Mouse (Mus musculus) CH12.LX (cell line): ENCODE data around the gene Gdf3. TPM values are rescaled to one million over a fixed set of nuclear protein-coding genes. Genes with fewer than 3 reads are reported as not detected.
A peak's percentile ranks its signal among the peaks of the same experiment; 100 is the strongest.

Experiments used
- DNase-seq: peaks from one replicate; pipeline ENCODE4 v3.0.0-alpha.2; 2013; ENCODE audit errors: extremely low read depth
- H3K27ac ChIP-seq: 2 replicates; pipeline ENCODE4 v1.5.1; 2012; ENCODE audit warnings: low read depth, mild to moderate bottlenecking, control low read depth, moderate library complexity; ENCODE audit not compliant: insufficient read depth
- H3K27me3 ChIP-seq: replicated peaks from 2 replicates; pipeline ENCODE3; 2012; ENCODE audit warnings: inconsistent platforms
- H3K36me3 ChIP-seq, 2 experiments: replicated peaks in 1 of 2; 2 replicates each; pipeline versions ENCODE3 to v1.6.1; 2012; ENCODE audit warnings: inconsistent platforms in 1 of 2, low read length in 1 of 2, mild to moderate bottlenecking in 1 of 2, mixed read lengths in 1 of 2, moderate library complexity in 1 of 2; ENCODE audit not compliant: control insufficient read depth in 1 of 2, insufficient read depth in 1 of 2
- H3K4me1 ChIP-seq, 2 experiments: 2 replicates each; pipeline ENCODE4 v1.6.1; 2012; ENCODE audit warnings: inconsistent platforms in 1 of 2, moderate library complexity in 1 of 2; ENCODE audit not compliant: insufficient read depth in 2 of 2, control insufficient read depth in 1 of 2
- H3K4me2 ChIP-seq: 2 replicates; pipeline ENCODE4 v1.6.1; 2012; ENCODE audit warnings: low read depth, mild to moderate bottlenecking, control low read depth; ENCODE audit not compliant: poor library complexity, insufficient read depth, severe bottlenecking
- H3K4me3 ChIP-seq, 3 experiments: fragments of 150-350 bp in 1 of 3; sonication (generic) in 1 of 3; replicated peaks in 1 of 3; 2 replicates each; pipeline versions ENCODE3 to v1.5.1; 2011 to 2012; ENCODE audit warnings: low read depth in 2 of 3, low read length in 2 of 3, mild to moderate bottlenecking in 2 of 3, moderate library complexity in 2 of 3, control low read depth in 1 of 3, improper control_type of control experiment in 1 of 3, inconsistent platforms in 1 of 3, mixed read lengths in 1 of 3; ENCODE audit not compliant: poor library complexity in 1 of 3
- H3K79me2 ChIP-seq: replicated peaks from 2 replicates; pipeline ENCODE4 v1.6.1; 2012; ENCODE audit warnings: mild to moderate bottlenecking, moderate library complexity; ENCODE audit not compliant: control insufficient read depth, poor library complexity, insufficient read depth, severe bottlenecking; ENCODE audit errors: extremely low read depth
- H3K9ac ChIP-seq: 2 replicates; pipeline ENCODE4 v1.6.1; 2012; ENCODE audit warnings: low read depth, mild to moderate bottlenecking, control low read depth, moderate library complexity; ENCODE audit not compliant: insufficient read depth
- H3K9me3 ChIP-seq: replicated peaks from 2 replicates; pipeline ENCODE3; 2012; ENCODE audit warnings: low read length, inconsistent platforms, mixed read lengths
- BHLHE40 ChIP-seq: IDR thresholded peaks from 2 replicates; pipeline ENCODE4 v1.6.1; 2011; ENCODE audit warnings: mild to moderate bottlenecking, low read depth, low read length, improper control_type of control experiment
- CHD1 ChIP-seq: IDR thresholded peaks from 2 replicates; pipeline ENCODE4 v1.6.1; 2012; ENCODE audit warnings: low read depth, low read length, improper control_type of control experiment, inconsistent platforms
- CHD2 ChIP-seq: IDR thresholded peaks from 2 replicates; pipeline ENCODE4 v1.6.1; 2011; ENCODE audit warnings: low read length, improper control_type of control experiment
- CTCF ChIP-seq, 2 experiments: IDR thresholded peaks in 1 of 2; conservative IDR thresholded peaks in 1 of 2; 2 replicates each; pipeline ENCODE4 v1.5.1; 2011 to 2012; ENCODE audit warnings: low read depth in 2 of 2, low read length in 2 of 2, improper control_type of control experiment in 1 of 2, inconsistent platforms in 1 of 2, mild to moderate bottlenecking in 1 of 2, moderate library complexity in 1 of 2
- E2F4 ChIP-seq: IDR thresholded peaks from 2 replicates; pipeline ENCODE4 v1.6.1; 2011; ENCODE audit warnings: low read depth, low read length, improper control_type of control experiment; ENCODE audit not compliant: insufficient replicate concordance
- ELF1 ChIP-seq: IDR thresholded peaks from 2 replicates; pipeline ENCODE4 v1.6.1; 2014; ENCODE audit warnings: low read depth, mild to moderate bottlenecking, inconsistent platforms, low read length, improper control_type of control experiment
- EP300 ChIP-seq: IDR thresholded peaks from 2 replicates; pipeline ENCODE4 v1.6.1; 2011; ENCODE audit warnings: low read length, improper control_type of control experiment
- ETS1 ChIP-seq: conservative IDR thresholded peaks from 2 replicates; pipeline ENCODE4 v1.6.1; 2012; ENCODE audit warnings: low read depth, mild to moderate bottlenecking, inconsistent platforms, low read length, improper control_type of control experiment, moderate library complexity
- GABPA ChIP-seq: IDR thresholded peaks from 2 replicates; pipeline ENCODE4 v1.6.1; 2012; ENCODE audit warnings: low read depth, low read length, improper control_type of control experiment, inconsistent platforms; ENCODE audit not compliant: insufficient replicate concordance
- HCFC1 ChIP-seq: IDR thresholded peaks from 2 replicates; pipeline ENCODE4 v1.6.1; 2012; ENCODE audit warnings: low read depth, mild to moderate bottlenecking, inconsistent platforms, low read length, improper control_type of control experiment
- IRF4 ChIP-seq: IDR thresholded peaks from 2 replicates; pipeline ENCODE4 v1.6.1; 2014; ENCODE audit warnings: low read depth, mild to moderate bottlenecking, inconsistent platforms, low read length, improper control_type of control experiment
- JUN ChIP-seq: IDR thresholded peaks from 2 replicates; pipeline ENCODE4 v1.6.1; 2011; ENCODE audit warnings: low read depth, mild to moderate bottlenecking, low read length, improper control_type of control experiment, moderate library complexity; ENCODE audit not compliant: insufficient read depth
- JUND ChIP-seq: conservative IDR thresholded peaks from 2 replicates; pipeline ENCODE4 v1.6.1; 2011; ENCODE audit warnings: low read depth, low read length, improper control_type of control experiment
- KAT2A ChIP-seq: IDR thresholded peaks from 2 replicates; pipeline ENCODE4 v1.6.1; 2012; ENCODE audit warnings: low read length, improper control_type of control experiment, inconsistent platforms; ENCODE audit not compliant: insufficient replicate concordance
- MAFK ChIP-seq: IDR thresholded peaks from 2 replicates; pipeline ENCODE4 v1.6.1; 2011; ENCODE audit warnings: low read length, improper control_type of control experiment; ENCODE audit not compliant: insufficient replicate concordance
- MAX ChIP-seq: IDR thresholded peaks from 2 replicates; pipeline ENCODE4 v1.6.1; 2011; ENCODE audit warnings: low read length, improper control_type of control experiment
- MAZ ChIP-seq: IDR thresholded peaks from 2 replicates; pipeline ENCODE4 v1.6.1; 2012; ENCODE audit warnings: low read depth, mild to moderate bottlenecking, inconsistent platforms, low read length, improper control_type of control experiment, moderate library complexity
- MEF2A ChIP-seq: IDR thresholded peaks from 2 replicates; pipeline ENCODE4 v1.6.1; 2014; ENCODE audit warnings: low read depth, mild to moderate bottlenecking, inconsistent platforms, low read length, improper control_type of control experiment, borderline replicate concordance
- MXI1 ChIP-seq: IDR thresholded peaks from 2 replicates; pipeline ENCODE4 v1.6.1; 2011; ENCODE audit warnings: mild to moderate bottlenecking, low read depth, low read length, improper control_type of control experiment
- MYC ChIP-seq: IDR thresholded peaks from 2 replicates; pipeline ENCODE4 v1.6.1; 2011; ENCODE audit warnings: low read depth, mild to moderate bottlenecking, improper control_type of control experiment, low read length
- NELFE ChIP-seq: IDR thresholded peaks from 2 replicates; pipeline ENCODE4 v1.6.1; 2011; ENCODE audit warnings: low read depth, low read length, improper control_type of control experiment
- NRF1 ChIP-seq: IDR thresholded peaks from 2 replicates; pipeline ENCODE4 v1.6.1; 2014; ENCODE audit warnings: low read depth, mild to moderate bottlenecking, inconsistent platforms, low read length, improper control_type of control experiment, moderate library complexity
- PAX5 ChIP-seq: IDR thresholded peaks from 2 replicates; pipeline ENCODE4 v1.6.1; 2012; ENCODE audit warnings: low read length, inconsistent platforms, mixed read lengths
- POLR2A ChIP-seq: IDR thresholded peaks from 2 replicates; pipeline ENCODE4 v1.6.1; 2011; ENCODE audit warnings: low read depth, mild to moderate bottlenecking, improper control_type of control experiment, low read length
- POLR2AphosphoS2 ChIP-seq: IDR thresholded peaks from 2 replicates; pipeline ENCODE4 v1.6.1; 2011; ENCODE audit warnings: low read depth, low read length, improper control_type of control experiment
- RAD21 ChIP-seq: IDR thresholded peaks from 2 replicates; pipeline ENCODE4 v1.6.1; 2011; ENCODE audit warnings: low read depth, mild to moderate bottlenecking, low read length, improper control_type of control experiment, moderate library complexity
- RCOR1 ChIP-seq: conservative IDR thresholded peaks from 2 replicates; pipeline ENCODE4 v1.6.1; 2012; ENCODE audit warnings: low read depth, mild to moderate bottlenecking, inconsistent platforms, low read length, improper control_type of control experiment
- SIN3A ChIP-seq: IDR thresholded peaks from 2 replicates; pipeline ENCODE4 v1.6.1; 2012; ENCODE audit warnings: low read length, improper control_type of control experiment, inconsistent platforms
- SMC3 ChIP-seq: IDR thresholded peaks from 2 replicates; pipeline ENCODE4 v1.6.1; 2011; ENCODE audit warnings: low read depth, low read length, improper control_type of control experiment
- TBP ChIP-seq: conservative IDR thresholded peaks from 2 replicates; pipeline ENCODE4 v1.6.1; 2011; ENCODE audit warnings: low read depth, low read length, improper control_type of control experiment
- TCF12 ChIP-seq: IDR thresholded peaks from 2 replicates; pipeline ENCODE4 v1.6.1; 2014; ENCODE audit warnings: low read depth, mild to moderate bottlenecking, inconsistent platforms, low read length, improper control_type of control experiment
- UBTF ChIP-seq: IDR thresholded peaks from 2 replicates; pipeline ENCODE4 v1.6.1; 2012; ENCODE audit warnings: low read depth, mild to moderate bottlenecking, inconsistent platforms, low read length, improper control_type of control experiment, moderate library complexity
- USF1 ChIP-seq: IDR thresholded peaks from 2 replicates; pipeline ENCODE4 v1.6.1; 2014; ENCODE audit warnings: low read depth, mild to moderate bottlenecking, inconsistent platforms, low read length, improper control_type of control experiment
- USF2 ChIP-seq: conservative IDR thresholded peaks from 2 replicates; pipeline ENCODE4 v1.6.1; 2011; ENCODE audit warnings: low read depth, low read length, improper control_type of control experiment
- ZC3H11A ChIP-seq: IDR thresholded peaks from 2 replicates; pipeline ENCODE4 v1.6.1; 2012; ENCODE audit warnings: low read depth, mild to moderate bottlenecking, inconsistent platforms, low read length, improper control_type of control experiment
- ZKSCAN1 ChIP-seq: IDR thresholded peaks from 2 replicates; pipeline ENCODE4 v1.6.1; 2012; ENCODE audit warnings: low read depth, inconsistent platforms, low read length, improper control_type of control experiment, borderline replicate concordance
- ZMIZ1 ChIP-seq: IDR thresholded peaks from 2 replicates; pipeline ENCODE4 v1.6.1; 2012; ENCODE audit warnings: low read depth, mild to moderate bottlenecking, inconsistent platforms, low read length, improper control_type of control experiment
- ZNF384 ChIP-seq: IDR thresholded peaks from 2 replicates; pipeline ENCODE4 v1.6.1; 2012; ENCODE audit warnings: low read depth, low read length, improper control_type of control experiment, inconsistent platforms
- dilution Hi-C: fragments of 300-500 bp; cut with MboI; formaldehyde crosslinking; loops from 2 replicates; pipeline ENCODE4 v1.14.3; 2020; ENCODE audit warnings: low sequenced_read_pairs; ENCODE audit not compliant: extremely low pct_unique_long_range_greater_than_20kb, extremely low pct_ligation_motif_present
- in situ Hi-C: fragments of 300-500 bp; cut with MboI; formaldehyde crosslinking; loops from 3 replicates; pipeline ENCODE4 v1.14.3; 2019; ENCODE audit warnings: low sequenced_read_pairs, low pct_ligation_motif_present, low pct_unique_long_range_greater_than_20kb, mixed read lengths
- polyA plus RNA-seq: library from polyadenylated mRNA; unstranded; fragments of >175 nt; gene quantifications from 2 replicates; pipeline ENCODE4 v1.2.1, GENCODE M21; 2012; ENCODE audit warnings: low read depth; ENCODE audit not compliant: insufficient read length
- total RNA-seq, 2 experiments: library from RNA; depleted of rRNA; stranded (reverse); fragments of 300-350 nt in 1 of 2; fragments of >200 nt in 1 of 2; gene quantifications; 2 replicates each; pipeline ENCODE4 v1.2.3; 2012 to 2014

Gene Gdf3
- total and polyA plus RNA-seq, 3 experiments, result not detected

GRCm38 (mm10) chr6:122650398-122650980 lies 40.6 kb upstream of the Gdf3 start:
- no peak for TF ChIP-seq USF1
- no peak for TF ChIP-seq NELFE
- peak; percentile 80 for TF ChIP-seq ETS1
- no peak for TF ChIP-seq MAX
- no peak for TF ChIP-seq SIN3A
- no peak for TF ChIP-seq HCFC1
- TF ChIP-seq POLR2AphosphoS2, result no peak
- no peak for TF ChIP-seq ZMIZ1
- TF ChIP-seq ZC3H11A, result no peak
- TF ChIP-seq ZKSCAN1, result no peak
- TF ChIP-seq ZNF384, result no peak
- peak; percentile 36; the same call in 1 of the 2 replicates for TF ChIP-seq NRF1
- no peak for TF ChIP-seq JUND
- no peak for TF ChIP-seq RAD21
- TF ChIP-seq RCOR1, result no peak; the same call in 1 of the 2 replicates
- no peak; the same call in 1 of the 2 replicates for TF ChIP-seq TCF12
- TF ChIP-seq KAT2A, result no peak
- peak; percentile 33; the same call in 1 of the 2 replicates for TF ChIP-seq EP300
- no peak for TF ChIP-seq POLR2A
- TF ChIP-seq TBP, result no peak
- TF ChIP-seq MXI1, result peak; percentile 51; the same call in 1 of the 2 replicates
- TF ChIP-seq USF2, result no peak
- TF ChIP-seq CTCF (conservative IDR thresholded peaks at IDR 0.05 in 1 of 2, IDR thresholded peaks at IDR 0.05 in 1 of 2; ENCODE audit: low read depth in 2 of 2, low read length in 2 of 2), result no peak
- 0 out of 2 replicates have a peak, but pooled peaks have one; percentile 26 for TF ChIP-seq MAZ
- no peak for TF ChIP-seq PAX5
- peak; percentile 61 for TF ChIP-seq IRF4
- no peak for TF ChIP-seq SMC3
- TF ChIP-seq MAFK, result no peak
- no peak for TF ChIP-seq CHD2
- no peak for TF ChIP-seq GABPA
- no peak for TF ChIP-seq ELF1
- no peak for TF ChIP-seq E2F4
- no peak for TF ChIP-seq UBTF
- TF ChIP-seq MEF2A, result peak; percentile 47; the same call in 1 of the 2 replicates
- TF ChIP-seq MYC, result no peak
- no peak for TF ChIP-seq CHD1
- TF ChIP-seq JUN, result no peak
- TF ChIP-seq BHLHE40, result 0 out of 2 replicates have a peak, but pooled peaks have one; percentile 20
- H3K27ac ChIP-seq, result peak overlapping the region; percentile 95
- H3K4me3 ChIP-seq, result no peak overlapping the region
- peaks cover 3% of the 10 kb centered on the region for H3K9me3 ChIP-seq
- dilution Hi-C loops, result no loop called here
- in situ Hi-C loops, result loop anchor here (25.0 kb wide), 1 partner anchor 137 kb away; no protein-coding TSS in a partner anchor
- no peaks in the 10 kb centered on the region for H3K27me3 ChIP-seq
- H3K79me2 ChIP-seq, result no peaks in the 10 kb centered on the region
- H3K36me3 ChIP-seq, result no peaks in the 10 kb centered on the region
- H3K4me1 ChIP-seq, result peaks cover 16 to 49% of the 10 kb centered on the region in 2 experiments; a peak in 3 of 4 replicates
- peak; percentile 67 for DNase-seq
- peak overlapping the region; percentile 76 for H3K9ac ChIP-seq
- H3K4me2 ChIP-seq, result no peak overlapping the region
